Mouse (Mus musculus) left cerebral cortex, postnatal 14 days (tissue): ENCODE measurements at regions not wholly inside any gene's neighbourhood (a gene's known extent, or its start where the extent isn't known, plus 50 kb on each side); places are given as distances from the start of the nearest gene placed in this dataset.

Source experiments
- DNase-seq, 2 experiments: peaks; one replicate each; pipeline ENCODE4 v3.0.0; 2021 to 2022; ENCODE audit warnings: low spot score in 2 of 2, mixed read lengths in 1 of 2
- intact Hi-C: fragments of 180-260 bp; cut with DNase I; formaldehyde crosslinking; loops from one replicate; pipeline ENCODE4 v1.15.1; 2025

GRCm38 (mm10) chrX:13014051-13014450 is 57.2 kb upstream of the Usp9x start:
- intact Hi-C loops = no loop called here
- DNase-seq = no peak

DNA sequence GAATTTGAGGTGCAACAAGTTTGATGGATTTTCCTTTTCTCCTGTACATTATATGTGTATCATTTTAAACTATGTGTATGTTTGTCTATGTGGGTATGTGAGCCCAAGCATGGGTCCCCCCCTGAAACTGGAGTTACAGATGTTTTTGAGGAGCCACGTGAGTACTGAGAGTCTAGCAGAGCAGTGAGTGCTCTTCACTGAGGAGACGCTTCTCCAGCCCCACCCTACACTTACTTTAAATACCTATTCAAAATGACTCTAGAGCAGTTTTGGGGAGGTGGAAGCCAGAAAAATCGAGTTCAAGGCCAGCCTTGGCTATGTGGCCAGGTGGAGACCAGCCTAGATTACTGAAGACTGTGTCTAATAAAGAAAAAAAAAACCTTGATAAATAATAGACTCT is 58.2 kb upstream of the Usp9x start:
- DNase-seq = no peak
- intact Hi-C loops = no loop called here

GRCm38 (mm10) chrX:12990777-12991176 is 80.5 kb upstream of the Usp9x start:
- intact Hi-C loops = no loop called here
- no peak for DNase-seq

DNA sequence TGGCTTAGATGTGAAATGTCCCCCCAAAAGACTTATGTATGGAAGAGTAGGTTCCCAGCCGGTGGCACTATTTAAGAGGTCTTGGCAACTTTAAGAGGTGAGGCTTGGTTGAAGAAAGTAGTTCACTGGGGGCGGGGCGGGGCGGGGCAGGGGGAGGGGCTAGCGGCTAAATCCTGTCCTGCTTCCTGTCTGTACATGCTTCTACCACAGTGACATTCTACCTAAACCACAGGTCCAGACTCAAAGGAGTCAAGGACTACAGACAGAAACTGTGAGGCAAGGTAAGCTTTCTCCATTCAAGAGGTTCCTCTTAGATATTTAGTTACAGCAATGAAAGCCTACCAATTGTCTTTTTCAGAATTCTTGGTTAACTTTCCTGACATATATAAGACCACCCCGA is 93.6 kb upstream of the Usp9x start:
- no peak for DNase-seq
- intact Hi-C loops = no loop called here

GRCm38 (mm10) chrX:12968979-12969746 is 102.1 kb upstream of the Usp9x start:
- intact Hi-C loops = no loop called here
- no peak for DNase-seq

- intact Hi-C loops = no loop called here
- DNase-seq = peak; percentile 6 to 17
Measured at GRCm38 (mm10) chrX:12959467-12960314, 111.6 kb upstream of the Usp9x start.

DNA sequence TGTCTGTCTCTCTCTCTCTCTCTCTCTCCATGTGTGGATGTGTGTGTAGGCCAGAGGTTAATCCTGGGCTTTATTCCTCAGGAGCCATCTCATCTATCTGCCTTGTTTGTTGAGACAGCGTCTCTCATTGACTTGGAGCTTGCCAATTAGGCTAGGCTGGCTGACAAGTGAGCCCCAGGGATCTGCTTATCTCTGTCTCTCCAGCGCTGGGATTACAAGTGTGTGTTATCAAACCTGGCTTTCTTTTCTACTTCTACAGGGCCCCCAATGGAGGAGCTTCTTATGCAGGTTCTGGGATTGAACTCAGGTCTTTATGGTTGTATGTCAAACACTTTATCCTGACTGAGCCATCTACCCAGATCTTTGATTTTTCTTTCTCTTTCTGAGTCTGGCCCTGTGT is 112.4 kb upstream of the Usp9x start:
- no peak for DNase-seq
- intact Hi-C loops = no loop called here

GRCm38 (mm10) chrX:12950928-12951660 is 120.2 kb upstream of the Usp9x start:
- peak; percentile 30 to 54 for DNase-seq

GRCm38 (mm10) chrX:12942451-12942850 is 128.8 kb upstream of the Usp9x start:
- no peak for DNase-seq
- intact Hi-C loops = no loop called here

More at GRCm38 (mm10) chrX:12950928-12951660, 120.2 kb upstream of the Usp9x start:
- intact Hi-C loops = no loop called here

GRCm38 (mm10) chrX:12936406-12937172 is 134.7 kb upstream of the Usp9x start:
- DNase-seq = peak; percentile 12 to 15
- intact Hi-C loops = no loop called here

DNA sequence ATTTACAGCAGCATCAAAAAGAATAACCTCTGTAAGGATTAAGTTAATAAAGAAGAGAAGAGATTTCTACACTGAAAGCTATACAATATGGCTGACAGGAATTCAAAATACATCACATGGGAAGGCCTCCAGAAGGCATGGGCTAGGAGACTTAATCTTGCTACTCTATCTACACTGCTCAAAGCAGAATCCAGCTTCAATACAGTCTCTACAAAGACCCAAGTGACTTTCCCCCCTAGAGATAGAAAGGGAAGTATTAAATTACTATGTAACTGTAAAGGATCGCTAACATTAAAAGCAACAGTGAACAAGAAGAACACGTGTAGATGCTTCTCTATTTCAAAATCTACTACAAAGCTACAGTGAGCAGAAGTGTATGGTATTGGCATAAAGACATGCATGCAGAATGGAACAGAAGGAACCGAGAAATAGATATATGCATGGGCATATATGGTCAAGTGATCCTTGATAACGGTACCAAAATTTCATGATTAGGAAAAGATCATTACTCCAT is 137.9 kb upstream of the Usp9x start:
- intact Hi-C loops = no loop called here

GRCm38 (mm10) chrX:12930242-12930641 is 141.1 kb upstream of the Usp9x start:
- no peak for DNase-seq
- intact Hi-C loops = no loop called here

More for the DNA sequence above, 137.9 kb upstream of the Usp9x start:
- no peak for DNase-seq

GRCm38 (mm10) chrX:12927797-12928589 is 143.3 kb upstream of the Usp9x start:
- no peak for DNase-seq
- intact Hi-C loops = no loop called here

GRCm38 (mm10) chrX:12924705-12925644 is 146.3 kb upstream of the Usp9x start:
- intact Hi-C loops = no loop called here
- no peak for DNase-seq

DNA sequence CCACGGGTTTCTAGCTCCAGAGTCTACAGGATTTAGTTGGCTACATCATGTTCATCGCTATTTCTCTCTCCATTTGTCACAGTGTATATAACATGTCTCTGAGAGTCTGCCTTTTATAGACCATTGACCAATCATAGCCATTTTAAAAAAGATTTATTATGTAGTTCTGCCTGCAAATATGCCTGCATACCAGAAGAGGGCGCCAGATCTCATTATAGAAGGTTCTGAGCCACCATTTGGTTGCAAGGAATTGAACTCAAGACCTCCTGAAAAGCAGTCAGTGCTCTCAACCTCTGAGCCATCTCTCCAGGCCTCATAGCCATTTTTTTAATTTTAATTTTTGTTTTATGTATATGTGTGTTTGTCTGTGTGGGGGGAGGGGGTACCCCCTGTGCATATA is 151.7 kb upstream of the Usp9x start:
- intact Hi-C loops = loop anchor here (10.0 kb wide), 1 partner anchor 155 kb away; the partner anchor contains the start of gene Usp9x
- no peak for DNase-seq

DNA sequence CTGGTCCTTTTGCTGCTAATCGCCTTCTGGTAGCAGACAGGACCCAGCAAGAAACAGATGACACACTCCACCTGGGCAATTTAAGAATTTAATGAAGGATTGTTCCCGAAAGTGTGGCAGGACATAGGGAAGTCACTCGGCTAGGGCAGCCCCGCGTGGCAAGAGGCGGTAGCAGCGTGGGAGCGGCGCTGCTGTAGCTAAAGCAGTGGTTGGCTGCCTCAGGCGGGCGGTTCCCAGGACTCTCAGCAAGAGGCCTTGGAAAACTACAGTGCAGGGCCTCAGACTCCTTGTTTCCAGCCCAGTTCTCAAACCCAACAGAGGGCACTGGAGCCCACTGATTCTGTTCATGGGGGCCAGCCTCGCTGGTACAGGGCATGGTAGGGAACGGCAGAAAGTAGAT is 154.2 kb upstream of the Usp9x start:
- no peak for DNase-seq
- intact Hi-C loops = loop anchor here (10.0 kb wide), 1 partner anchor 158 kb away; the partner anchor contains the start of gene Usp9x

GRCm38 (mm10) chrX:12916684-12917083 is 154.6 kb upstream of the Usp9x start:
- no peak for DNase-seq
- intact Hi-C loops = loop anchor here (10.0 kb wide), 1 partner anchor 158 kb away; the partner anchor contains the start of gene Usp9x
